Mouse (Mus musculus): ENCODE measurements at regions not wholly inside any gene's neighbourhood (a gene's known extent, or its start where the extent isn't known, plus 50 kb on each side); places are given as distances from the start of the nearest gene placed in this dataset.

DNA sequence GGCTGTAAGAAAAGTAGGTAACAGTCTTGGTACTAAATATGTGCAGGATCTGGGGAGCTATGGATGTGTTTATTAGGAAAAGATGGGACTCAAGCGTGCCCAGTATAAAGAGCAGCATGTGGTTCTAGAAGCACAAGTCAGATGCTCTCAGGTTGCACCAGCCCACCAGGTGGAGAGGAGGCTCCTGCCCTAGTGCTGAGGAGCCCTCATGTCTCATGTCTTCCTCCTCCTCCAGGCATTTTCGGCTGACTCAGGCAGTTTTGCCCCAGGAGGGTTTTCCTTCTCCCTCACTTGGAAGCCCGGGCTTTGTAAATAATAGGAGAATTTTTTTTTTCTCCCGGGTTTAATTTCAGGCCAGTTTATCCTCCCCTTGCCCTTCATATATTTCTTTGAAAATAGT, 133.8 kb downstream of the Ogfrl1 start:
- ATAC-seq (ENCODE audit: low FRiP score) (no peak), DNase-seq (ENCODE audit: low spot score) (no peak)
- no peak for TF ChIP-seq CTCF (IDR thresholded peaks at IDR 0.05)
- H3K9me3 ChIP-seq (ENCODE audit: low read length): no peaks in the 10 kb centered on the region
- H3K4me2 ChIP-seq (ENCODE audit: low read depth, low read length, poor library complexity, severe bottlenecking): no peak overlapping the region
- H3K27me3 ChIP-seq (ENCODE audit: insufficient read depth, low read length): no peaks in the 10 kb centered on the region
- H3K36me3 ChIP-seq (ENCODE audit: insufficient read depth, low read length): no peaks in the 10 kb centered on the region
- no peak overlapping the region for H3K27ac ChIP-seq (ENCODE audit: low read depth, low read length)
- no peaks in the 10 kb centered on the region for H3K4me1 ChIP-seq (ENCODE audit: insufficient read depth, low read length)
- WGBS: 36% methylated on average over 4 of the region's 4 CpGs
- H3K9ac ChIP-seq (replicated peaks; ENCODE audit: low read length, poor library complexity, severe bottlenecking): no peak overlapping the region
- no peak overlapping the region for H3K4me3 ChIP-seq (ENCODE audit: low read depth, low read length)

DNA sequence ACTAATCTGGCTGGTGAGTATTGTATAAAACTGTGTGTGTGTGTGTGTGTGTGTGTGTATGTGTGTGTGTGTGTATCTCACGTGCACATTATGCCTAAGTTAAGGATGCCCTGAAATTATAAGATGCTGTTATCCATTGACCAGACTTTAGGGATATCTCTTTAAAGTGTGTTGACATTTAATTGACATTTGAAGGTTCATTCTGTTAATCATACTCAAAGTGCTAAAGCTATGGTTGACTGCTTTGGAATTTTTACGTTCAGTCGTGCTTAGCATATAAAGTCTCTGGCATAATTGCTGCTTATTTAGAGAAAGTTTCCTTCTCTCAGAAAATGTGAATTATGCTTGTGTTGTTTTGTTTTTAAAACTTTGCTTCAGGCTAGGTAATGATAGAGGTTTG, 135.9 kb downstream of the Ogfrl1 start:
- TF ChIP-seq CTCF (IDR thresholded peaks at IDR 0.05): no peak
- H3K9ac ChIP-seq (replicated peaks; ENCODE audit: low read length, poor library complexity, severe bottlenecking): no peak overlapping the region
- WGBS: 75% methylated on average over 3 of the region's 3 CpGs
- H3K4me2 ChIP-seq (ENCODE audit: low read depth, low read length, poor library complexity, severe bottlenecking): no peak overlapping the region
- H3K4me1 ChIP-seq (ENCODE audit: insufficient read depth, low read length): no peaks in the 10 kb centered on the region
- H3K4me3 ChIP-seq (ENCODE audit: low read depth, low read length): no peak overlapping the region
- no peaks in the 10 kb centered on the region for H3K27me3 ChIP-seq (ENCODE audit: insufficient read depth, low read length)
- no peaks in the 10 kb centered on the region for H3K9me3 ChIP-seq (ENCODE audit: low read length)
- DNase-seq (ENCODE audit: low spot score) (no peak), ATAC-seq (ENCODE audit: low FRiP score) (no peak)
- no peak overlapping the region for H3K27ac ChIP-seq (ENCODE audit: low read depth, low read length)
- H3K36me3 ChIP-seq (ENCODE audit: insufficient read depth, low read length): no peaks in the 10 kb centered on the region

DNA sequence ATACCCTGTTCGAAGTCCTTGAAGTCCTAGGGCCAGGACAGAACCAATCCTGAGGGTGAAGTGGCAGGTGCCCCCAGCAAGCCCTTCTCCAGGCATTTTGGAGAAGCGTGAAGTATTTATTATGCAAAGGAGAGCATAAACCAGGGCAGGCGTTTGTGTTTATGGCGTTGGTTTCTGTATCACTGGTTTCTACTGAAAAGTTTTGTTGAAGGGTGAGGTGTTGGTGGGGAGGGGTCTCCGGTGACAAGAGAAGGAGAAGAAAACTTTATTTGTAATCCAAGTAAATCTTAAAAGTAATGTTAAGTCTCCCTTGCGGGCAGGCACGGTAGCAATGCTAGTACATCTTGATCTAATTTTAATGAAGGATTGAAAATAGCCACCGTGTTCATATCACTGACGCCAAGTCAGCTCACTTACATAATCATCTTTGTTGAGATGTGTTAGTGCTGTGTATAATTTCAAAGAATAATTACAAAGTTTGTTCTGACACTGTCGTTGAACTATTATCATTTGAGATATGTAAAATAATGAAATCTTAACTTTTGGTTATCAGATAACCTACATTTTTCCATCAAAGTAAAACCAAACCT, 140.2 kb downstream of the Ogfrl1 start:
- peak overlapping the region; percentile 82 for H3K4me2 ChIP-seq (ENCODE audit: low read depth, low read length, poor library complexity, severe bottlenecking)
- no peaks in the 10 kb centered on the region for H3K9me3 ChIP-seq (ENCODE audit: low read length)
- ATAC-seq (ENCODE audit: low FRiP score) (no peak), DNase-seq (ENCODE audit: low spot score) (no peak)
- no peak overlapping the region for H3K27ac ChIP-seq (ENCODE audit: low read depth, low read length)
- no peak for TF ChIP-seq CTCF (IDR thresholded peaks at IDR 0.05)
- H3K36me3 ChIP-seq (ENCODE audit: insufficient read depth, low read length): no peaks in the 10 kb centered on the region
- H3K4me1 ChIP-seq (ENCODE audit: insufficient read depth, low read length): no peaks in the 10 kb centered on the region
- no peaks in the 10 kb centered on the region for H3K27me3 ChIP-seq (ENCODE audit: insufficient read depth, low read length)
- WGBS: 15% methylated on average over 10 of the region's 10 CpGs
- H3K4me3 ChIP-seq (ENCODE audit: low read depth, low read length): peak overlapping the region; percentile 82
- H3K9ac ChIP-seq (replicated peaks; ENCODE audit: low read length, poor library complexity, severe bottlenecking): peak overlapping the region; percentile 69

DNA sequence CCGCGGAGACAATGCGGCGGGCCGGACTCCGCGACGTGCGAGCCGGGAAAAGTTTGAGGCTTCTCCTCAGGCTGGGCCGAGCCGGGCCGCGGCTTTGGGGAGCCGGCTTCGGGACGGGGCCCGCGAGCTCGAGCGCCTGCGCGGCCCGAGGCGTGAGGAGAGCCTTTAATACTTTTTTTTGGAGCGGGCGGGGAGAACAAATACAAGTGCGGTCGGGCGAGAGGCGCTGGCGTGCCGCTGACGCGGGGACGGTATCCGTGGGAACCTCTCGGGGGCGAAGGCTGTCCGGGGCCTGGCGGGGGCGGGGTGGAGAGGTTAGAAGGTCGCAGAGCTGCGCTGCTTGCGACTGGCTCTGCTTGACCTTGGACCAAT, 141.0 kb downstream of the Ogfrl1 start:
- H3K4me1 ChIP-seq (ENCODE audit: insufficient read depth, low read length): no peaks in the 10 kb centered on the region
- no peaks in the 10 kb centered on the region for H3K27me3 ChIP-seq (ENCODE audit: insufficient read depth, low read length)
- no peak for TF ChIP-seq CTCF (IDR thresholded peaks at IDR 0.05)
- peak overlapping the region; percentile 85 for H3K27ac ChIP-seq (ENCODE audit: low read depth, low read length)
- ATAC-seq (ENCODE audit: low FRiP score): peak; percentile 66
- peak overlapping the region; percentile 69 for H3K9ac ChIP-seq (replicated peaks; ENCODE audit: low read length, poor library complexity, severe bottlenecking)
- WGBS: under 1% methylated on average over 45 of the region's 45 CpGs
- no peaks in the 10 kb centered on the region for H3K9me3 ChIP-seq (ENCODE audit: low read length)
- peak; percentile 82 for DNase-seq (ENCODE audit: low spot score)
- peak overlapping the region; percentile 82 for H3K4me3 ChIP-seq (ENCODE audit: low read depth, low read length)
- peak overlapping the region; percentile 82 for H3K4me2 ChIP-seq (ENCODE audit: low read depth, low read length, poor library complexity, severe bottlenecking)
- H3K36me3 ChIP-seq (ENCODE audit: insufficient read depth, low read length): no peaks in the 10 kb centered on the region

DNA sequence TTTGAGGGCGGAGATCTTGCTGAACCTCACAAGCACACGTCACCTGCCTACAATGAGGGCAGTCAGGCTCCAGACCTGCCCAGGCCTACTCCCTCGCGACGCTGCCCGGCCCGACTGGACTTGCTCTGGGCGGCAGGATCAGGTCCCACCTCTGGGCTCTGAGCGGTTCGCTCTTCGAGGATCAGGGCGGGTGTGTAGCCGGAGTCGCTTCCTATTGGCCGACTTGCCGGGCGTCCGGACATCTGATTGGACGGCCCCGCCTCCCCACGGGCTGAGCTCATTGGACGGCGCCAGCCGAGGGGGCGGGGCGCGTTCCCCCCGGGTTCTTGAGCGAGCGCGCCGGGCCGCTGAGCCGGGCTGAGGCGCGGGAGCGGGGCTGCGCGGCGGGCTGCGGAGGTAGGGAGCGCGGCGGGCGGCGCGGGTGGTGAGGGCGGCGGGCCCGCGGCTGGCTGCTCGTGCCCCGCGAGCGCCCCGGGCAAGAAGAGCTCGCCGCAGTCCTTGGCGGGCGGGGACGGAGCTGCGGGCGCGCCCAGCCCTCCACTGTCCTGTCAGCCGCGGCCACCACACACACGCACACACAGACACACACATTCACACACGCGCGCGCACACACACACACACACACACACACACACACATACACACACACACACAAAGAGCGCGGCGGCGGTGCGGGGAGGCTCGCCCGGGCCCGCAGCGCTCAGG, 141.5 kb downstream of the Ogfrl1 start:
- Histone ChIP-seq H3K4me1 (ENCODE audit: insufficient read depth, low read length) (no peaks in the 10 kb centered on the region), H3K4me2 (ENCODE audit: low read depth, low read length, poor library complexity, severe bottlenecking) (peak overlapping the region; percentile 82), H3K4me3 (ENCODE audit: low read depth, low read length) (peak overlapping the region; percentile 82), H3K9ac (replicated peaks; ENCODE audit: low read length, poor library complexity, severe bottlenecking) (peak overlapping the region; percentile 69), H3K27ac (ENCODE audit: low read depth, low read length) (peak overlapping the region; percentile 85), H3K36me3 (ENCODE audit: insufficient read depth, low read length) (no peaks in the 10 kb centered on the region), H3K27me3 (ENCODE audit: insufficient read depth, low read length) (no peaks in the 10 kb centered on the region), H3K9me3 (ENCODE audit: low read length) (no peaks in the 10 kb centered on the region)
- DNase-seq (ENCODE audit: low spot score) (peak; percentile 98), ATAC-seq (ENCODE audit: low FRiP score) (peak; percentile 99)
- WGBS: under 1% methylated on average over 44 of the region's 80 CpGs
- TF ChIP-seq CTCF (IDR thresholded peaks at IDR 0.05): no peak

DNA sequence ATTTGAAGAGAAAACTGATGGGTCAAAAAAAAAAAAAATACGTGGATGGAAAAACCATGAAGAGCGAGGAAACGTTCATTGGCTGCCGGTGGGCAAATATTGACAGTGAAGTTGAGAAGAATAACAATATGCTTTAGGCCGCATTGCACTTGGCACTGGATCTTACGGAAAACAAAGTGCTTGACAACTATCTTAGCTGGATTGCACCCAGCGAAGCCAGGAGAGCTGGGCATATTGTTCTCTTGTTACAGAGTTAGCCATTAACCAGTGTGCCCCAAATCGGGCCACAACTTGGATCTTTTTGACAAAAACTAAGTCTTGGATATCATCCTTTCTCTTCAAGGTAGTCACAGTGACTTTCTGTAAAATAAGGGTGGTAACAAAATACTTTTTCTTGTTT, 143.3 kb downstream of the Ogfrl1 start:
- no peak for ATAC-seq (ENCODE audit: low FRiP score)
- TF ChIP-seq CTCF (IDR thresholded peaks at IDR 0.05): no peak
- Histone ChIP-seq H3K4me2 (ENCODE audit: low read depth, low read length, poor library complexity, severe bottlenecking) (no peak overlapping the region), H3K27me3 (ENCODE audit: insufficient read depth, low read length) (no peaks in the 10 kb centered on the region), H3K36me3 (ENCODE audit: insufficient read depth, low read length) (no peaks in the 10 kb centered on the region), H3K4me3 (ENCODE audit: low read depth, low read length) (no peak overlapping the region), H3K9me3 (ENCODE audit: low read length) (no peaks in the 10 kb centered on the region), H3K27ac (ENCODE audit: low read depth, low read length) (no peak overlapping the region), H3K4me1 (ENCODE audit: insufficient read depth, low read length) (no peaks in the 10 kb centered on the region), H3K9ac (replicated peaks; ENCODE audit: low read length, poor library complexity, severe bottlenecking) (no peak overlapping the region)
- no peak for DNase-seq (ENCODE audit: low spot score)
- 80% methylated on average over 8 of the region's 8 CpGs for WGBS

Data from midbrain, postnatal 0 days (tissue).